ENCODE assay signal across 27 mouse cellular contexts in genomic region chr4:115686299-115686698, GRCm38 (mm10). TPM values are rescaled to one million over a fixed set of nuclear protein-coding genes. Genes with fewer than 3 reads are reported as not detected.
DNase-seq lines count a peak whose midpoint lies in the region; ATAC-seq and TF ChIP-seq lines count a peak whose summit lies in the region.
"Had no signal": no experiment of that assay in that cellular context is flagged by ENCODE, and none has a peak within 500 bp of the region (broad histone marks: within the 10 kb centered on the region; RNA-seq: fewer than 3 reads in every experiment).

No protein-coding gene starts in this region.

- TF ChIP-seq POLR2A in kidney, adult 2 months (IDR thresholded peaks at IDR 0.05; ENCODE audit: low read depth, low read length), result no peak

- no peak overlapping the region for H3K9ac ChIP-seq in lung, postnatal 0 days (replicated peaks; ENCODE audit: low read depth)
- H3K9ac ChIP-seq: limb, embryonic 13.5 days; liver, embryonic 13.5 days; midbrain, embryonic 12.5 days; neural tube, embryonic 15.5 days; stomach, embryonic 15.5 days had no signal

- H3K36me3 ChIP-seq in kidney, adult 2 months (ENCODE audit: control insufficient read depth, insufficient read depth, low read length), result no peaks in the 10 kb centered on the region
- no peaks in the 10 kb centered on the region for H3K36me3 ChIP-seq in lung, postnatal 0 days (ENCODE audit: insufficient read depth, low read length)
- H3K36me3 ChIP-seq: embryonic facial prominence, embryonic 10.5 days; forebrain, embryonic 10.5 days; limb, embryonic 13.5 days; liver, embryonic 13.5 days; midbrain, embryonic 12.5 days; neural tube, embryonic 15.5 days; stomach, embryonic 15.5 days had no signal

- intact Hi-C loops in heart, postnatal 14 days (cut with DNase I), result no loop called here

- no peaks in the 10 kb centered on the region for H3K9me3 ChIP-seq in lung, postnatal 0 days (ENCODE audit: low read length)
- H3K9me3 ChIP-seq: embryonic facial prominence, embryonic 10.5 days; forebrain, embryonic 10.5 days; limb, embryonic 13.5 days; liver, embryonic 13.5 days; midbrain, embryonic 12.5 days; neural tube, embryonic 15.5 days; stomach, embryonic 15.5 days had no signal

- H3K4me2 ChIP-seq in lung, postnatal 0 days (replicated peaks; ENCODE audit: low read depth, low read length), result no peak overlapping the region
- H3K4me2 ChIP-seq: limb, embryonic 13.5 days; liver, embryonic 13.5 days; midbrain, embryonic 12.5 days; neural tube, embryonic 15.5 days; stomach, embryonic 15.5 days had no signal

- ATAC-seq in lung, postnatal 0 days, result no peak
- ATAC-seq: forebrain, embryonic 16.5 days; intestine, postnatal 0 days had no signal

- WGBS in kidney, adult 2 months, result 63% methylated on average over 4 of the region's 4 CpGs
- WGBS in lung, postnatal 0 days, result 60% methylated on average over 4 of the region's 4 CpGs

- no peaks in the 10 kb centered on the region for H3K27me3 ChIP-seq in kidney, adult 2 months (replicated peaks; ENCODE audit: control insufficient read depth, insufficient read depth, low read length)
- no peaks in the 10 kb centered on the region for H3K27me3 ChIP-seq in lung, postnatal 0 days (replicated peaks; ENCODE audit: insufficient read depth, low read length)
- H3K27me3 ChIP-seq: limb, embryonic 13.5 days; liver, embryonic 13.5 days; midbrain, embryonic 12.5 days; neural tube, embryonic 15.5 days; stomach, embryonic 15.5 days had no signal

- no peak for TF ChIP-seq CTCF in kidney, adult 2 months (conservative IDR thresholded peaks at IDR 0.05; ENCODE audit: insufficient read depth, insufficient read length, low read depth, low read length)
- no peak for TF ChIP-seq CTCF in lung, postnatal 0 days (IDR thresholded peaks at IDR 0.05)

- no peak for TF ChIP-seq EP300 in lung, postnatal 0 days (IDR thresholded peaks at IDR 0.05)

- peak overlapping the region; percentile 78 for H3K27ac ChIP-seq in kidney, adult 2 months (ENCODE audit: insufficient read depth, low read depth, low read length)
- no peak overlapping the region for H3K27ac ChIP-seq in lung, postnatal 0 days (ENCODE audit: low read length)
- H3K27ac ChIP-seq: embryonic facial prominence, embryonic 10.5 days; forebrain, embryonic 10.5 days; layer of hippocampus, adult 2 months; limb, embryonic 13.5 days; liver, embryonic 13.5 days; midbrain, embryonic 12.5 days; neural tube, embryonic 15.5 days; stomach, embryonic 15.5 days had no signal

- peak; percentile 37 to 63 for DNase-seq in heart, adult 18-20 months
- DNase-seq in heart, postnatal 14 days, result no peak
- peak; percentile 80 for DNase-seq in kidney, adult 2 months
- DNase-seq in kidney, adult 18-20 months, result no peak
- DNase-seq in adrenal gland, postnatal 10 days, result peak; percentile 34
- peak; percentile 8 to 19 for DNase-seq in adrenal gland, postnatal 36 days
- DNase-seq in lung, postnatal 0 days (ENCODE audit: low spot score), result no peak
- no peak for DNase-seq in MN1 (ENCODE audit: low spot score)
- DNase-seq: cerebellum, adult 11-12 months; cerebellum, postnatal 10 days; gastrocnemius, postnatal 25 days; layer of hippocampus, postnatal 36 days; liver, embryonic 13.5 days; lung, adult 2 months; right cerebral cortex, adult 18-20 months; thymus, postnatal 25 days had no signal

- H3K4me1 ChIP-seq in kidney, adult 2 months (ENCODE audit: control insufficient read depth, insufficient read depth, low read length), result no peaks in the 10 kb centered on the region; the same call in 1 of the 2 replicates
- H3K4me1 ChIP-seq in lung, postnatal 0 days (ENCODE audit: insufficient read depth, low read depth, low read length), result no peaks in the 10 kb centered on the region
- H3K4me1 ChIP-seq: embryonic facial prominence, embryonic 10.5 days; limb, embryonic 13.5 days; liver, embryonic 13.5 days; midbrain, embryonic 12.5 days; neural tube, embryonic 15.5 days; stomach, embryonic 15.5 days had no signal

- H3K4me3 ChIP-seq in kidney, adult 2 months (ENCODE audit: insufficient read depth, low read depth, low read length), result no peak overlapping the region
- no peak overlapping the region for H3K4me3 ChIP-seq in lung, postnatal 0 days (ENCODE audit: low read depth, low read length)
- H3K4me3 ChIP-seq: embryonic facial prominence, embryonic 10.5 days; forebrain, embryonic 10.5 days; layer of hippocampus, adult 2 months; limb, embryonic 13.5 days; liver, embryonic 13.5 days; midbrain, embryonic 12.5 days; neural tube, embryonic 15.5 days; stomach, embryonic 15.5 days had no signal

RNA-seq across cellular contexts. Expression of gene Cyp4b1, which starts 38.8 kb away (rescaled TPM):
- 10 to 100 TPM; 29.4 to 33.2 TPM for total RNA-seq in heart, adult 18-20 months (2021)
- 10 to 100 TPM; 22.7 to 29.9 TPM for total RNA-seq in heart, postnatal 14 days (2021)
- polyA plus RNA-seq in kidney, adult 2 months (2012; rRNA removed), result 329 and 340 TPM in 2 replicates
- total RNA-seq in adrenal gland, postnatal 10 days (2021), result 10 to 100 TPM; 19.1 to 26.5 TPM
- total RNA-seq in adrenal gland, postnatal 36 days (2021), result 10 to 100 TPM; 28.1 to 37.1 TPM
- 171 and 174 TPM in 2 replicates for polyA plus RNA-seq in lung, postnatal 0 days (2015; fragmentation: Nextera tagmentation; extraction: Ambion mirVana)
- total RNA-seq: megakaryocyte, adult 5-6 weeks had no signal
- polyA plus RNA-seq: embryonic facial prominence, embryonic 10.5 days; forebrain, embryonic 10.5 days; hindbrain, embryonic 11.5 days; midbrain, embryonic 12.5 days had no signal

RNA-seq across cellular contexts. Expression of gene Efcab14, which starts 51.2 kb away (rescaled TPM):
- 10 to 100 TPM; 38.8 to 43.8 TPM for total RNA-seq in heart, adult 18-20 months (2021)
- total RNA-seq in heart, postnatal 14 days (2021), result 10 to 100 TPM; 34.0 to 35.3 TPM
- polyA plus RNA-seq in kidney, adult 2 months (2012; rRNA removed), result 26.4 and 27.9 TPM in 2 replicates
- 10 to 100 TPM; 47.0 to 51.9 TPM for total RNA-seq in adrenal gland, postnatal 10 days (2021)
- 10 to 100 TPM; 83.1 to 89.1 TPM for total RNA-seq in adrenal gland, postnatal 36 days (2021)
- 24.4 and 26.8 TPM in 2 replicates for polyA plus RNA-seq in lung, postnatal 0 days (2015; fragmentation: Nextera tagmentation; extraction: Ambion mirVana)

Comparison
In these comparisons a context has a peak if more than half of its experiments do, and no peak if none do; other contexts are left out.
1. DNase-seq: peak in heart, adult 18-20 months (2 of 2), kidney, adult 2 months (single experiment), adrenal gland, postnatal 10 days (single experiment) and adrenal gland, postnatal 36 days (2 of 2); none in heart, postnatal 14 days (0 of 2), kidney, adult 18-20 months (single experiment), lung, postnatal 0 days (single experiment) and MN1 (single experiment).